Mouse (Mus musculus) lung, postnatal 14 days (tissue): ENCODE data around the gene Osbp2.
A peak's percentile ranks its signal among the peaks of the same experiment; 100 is the strongest.

ENCODE experiments used
- DNase-seq: peaks from one replicate; pipeline ENCODE4 v3.0.0; 2021

Osbp2 gene

DNA sequence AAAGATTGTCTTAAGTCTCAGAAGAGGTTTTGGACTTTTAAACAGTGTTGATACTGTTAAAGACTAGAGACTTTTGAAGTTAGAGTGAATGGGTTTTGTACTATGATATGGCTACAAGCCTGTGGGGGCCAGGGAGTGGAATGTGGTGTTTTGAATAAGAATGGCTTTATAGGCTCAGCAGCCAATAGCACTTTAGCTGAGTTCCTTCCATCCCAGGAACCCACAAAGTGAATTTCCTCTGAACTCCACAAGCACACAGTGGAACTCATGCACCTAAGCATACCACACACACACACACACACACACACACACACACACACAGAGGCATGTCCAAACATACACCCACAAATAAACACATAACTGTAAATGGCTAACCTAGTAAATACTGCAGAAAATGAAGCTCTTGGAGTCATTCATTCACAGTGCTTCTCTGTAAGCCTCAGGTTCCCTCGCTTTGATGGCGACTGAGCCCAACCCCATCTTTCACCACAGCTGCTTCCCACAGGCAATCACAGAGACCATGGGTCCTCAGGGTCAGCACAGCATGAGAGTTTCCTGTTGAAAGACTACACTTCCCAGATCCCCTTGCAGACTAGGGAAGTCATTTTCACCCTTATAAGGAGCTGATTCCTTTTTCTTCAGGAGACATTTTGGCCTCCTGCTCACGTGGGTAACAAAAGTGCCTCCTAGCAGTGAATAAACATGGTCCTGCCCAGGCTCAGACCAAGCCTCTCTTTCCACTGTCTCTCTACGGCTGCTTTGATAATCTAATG lies 45.5 kb downstream of the Osbp2 start:
- DNase-seq = no peak

GRCm38 (mm10) chr11:3815951-3816350 lies 47.8 kb downstream of the Osbp2 start:
- no peak for DNase-seq

GRCm38 (mm10) chr11:3813340-3813739 lies 50.4 kb downstream of the Osbp2 start:
- no peak for DNase-seq

DNA sequence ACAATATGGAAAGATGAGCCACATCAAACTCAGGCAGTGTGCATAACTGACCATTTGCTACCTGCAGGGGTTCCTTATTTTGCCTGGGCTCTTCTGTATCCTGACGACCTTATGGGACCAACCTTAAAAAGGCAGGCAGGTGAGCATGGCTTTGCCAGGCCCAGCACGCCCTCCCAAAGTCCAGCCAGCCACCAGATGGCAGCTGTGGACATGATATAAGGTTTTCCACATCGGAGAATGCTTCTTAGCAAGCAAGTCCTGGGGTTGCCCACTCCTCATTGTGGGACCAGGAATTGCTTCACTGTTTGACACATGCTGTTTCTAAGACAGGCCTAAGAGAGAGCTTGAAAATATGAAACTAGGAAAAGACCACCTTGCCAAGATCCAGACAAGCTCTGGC lies 55.5 kb downstream of the Osbp2 start:
- DNase-seq = peak; percentile 16

- DNase-seq = peak; percentile 18
These were observed 58.3 kb downstream of the Osbp2 start for GRCm38 (mm10) chr11:3805362-3805761.

DNA sequence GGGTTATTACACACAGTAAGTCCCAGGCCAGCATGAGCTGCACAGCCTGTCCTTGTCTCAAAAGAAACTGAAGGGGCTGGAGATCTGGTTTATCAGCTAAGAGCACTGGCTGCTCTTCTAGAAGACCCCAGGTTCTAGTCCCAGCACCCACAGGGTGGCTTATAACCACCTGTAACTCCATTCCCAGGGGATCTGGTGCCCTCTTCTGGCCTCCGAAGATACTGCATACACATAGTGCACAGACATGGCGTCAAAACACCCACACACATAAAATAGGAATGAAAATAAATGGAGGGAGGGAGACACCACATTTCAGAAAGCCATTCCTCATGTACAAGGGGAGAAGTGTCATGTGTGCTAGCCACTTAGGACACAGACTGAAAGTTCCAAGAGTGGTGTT lies 59.1 kb downstream of the Osbp2 start:
- DNase-seq = no peak

- no peak for DNase-seq
These were observed 61.6 kb downstream of the Osbp2 start for GRCm38 (mm10) chr11:3802057-3802456.

- no peak for DNase-seq
These were observed 66.0 kb downstream of the Osbp2 start for GRCm38 (mm10) chr11:3797631-3798215.

DNA sequence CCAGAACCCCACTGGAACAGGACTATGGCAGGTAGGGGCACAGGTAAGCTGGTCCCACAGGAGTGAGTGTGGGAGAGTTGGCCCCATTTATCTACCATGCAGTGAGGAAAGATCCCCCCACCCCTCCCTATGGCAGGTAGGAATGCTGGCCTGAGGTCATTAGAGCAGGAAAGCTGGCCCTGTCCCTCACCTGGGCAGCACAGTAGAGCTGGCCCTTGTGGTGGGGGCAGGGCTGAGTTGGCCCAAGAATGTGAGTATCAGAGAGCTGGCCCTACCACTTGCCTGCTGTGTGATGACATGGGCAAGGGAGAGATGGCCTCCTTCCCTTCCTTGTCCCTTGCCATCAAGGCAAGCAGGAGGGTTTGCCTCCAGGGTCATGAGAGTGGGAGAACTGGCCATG lies 73.0 kb downstream of the Osbp2 start:
- DNase-seq = no peak

GRCm38 (mm10) chr11:3789919-3790318 lies 73.8 kb downstream of the Osbp2 start:
- DNase-seq = no peak

GRCm38 (mm10) chr11:3786564-3786963 lies 77.1 kb downstream of the Osbp2 start:
- DNase-seq = peak; percentile 93

DNA sequence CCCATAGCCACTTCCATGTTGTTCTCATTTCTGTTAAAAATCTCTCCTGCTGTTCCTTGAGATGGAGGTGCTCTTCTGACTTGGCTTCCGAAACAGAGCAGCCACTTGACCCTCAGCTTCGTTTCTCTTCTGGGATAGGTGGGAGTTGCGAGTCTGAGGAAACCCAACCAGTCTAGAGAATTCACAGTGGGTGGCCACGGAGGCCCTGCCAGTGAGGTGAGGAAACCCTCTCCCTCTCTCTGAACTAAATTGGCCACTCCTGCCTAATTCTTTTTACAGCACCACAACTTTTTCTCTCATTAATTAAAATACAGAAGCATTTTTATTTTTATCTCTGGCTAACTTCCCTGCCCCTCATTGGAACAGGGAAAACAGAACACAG lies 88.4 kb downstream of the Osbp2 start:
- no peak for DNase-seq

- DNase-seq = peak; percentile 20
These were observed 89.0 kb downstream of the Osbp2 start for GRCm38 (mm10) chr11:3774463-3775262.

- no peak for DNase-seq
These were observed 89.8 kb downstream of the Osbp2 start for GRCm38 (mm10) chr11:3773782-3774462.

DNA sequence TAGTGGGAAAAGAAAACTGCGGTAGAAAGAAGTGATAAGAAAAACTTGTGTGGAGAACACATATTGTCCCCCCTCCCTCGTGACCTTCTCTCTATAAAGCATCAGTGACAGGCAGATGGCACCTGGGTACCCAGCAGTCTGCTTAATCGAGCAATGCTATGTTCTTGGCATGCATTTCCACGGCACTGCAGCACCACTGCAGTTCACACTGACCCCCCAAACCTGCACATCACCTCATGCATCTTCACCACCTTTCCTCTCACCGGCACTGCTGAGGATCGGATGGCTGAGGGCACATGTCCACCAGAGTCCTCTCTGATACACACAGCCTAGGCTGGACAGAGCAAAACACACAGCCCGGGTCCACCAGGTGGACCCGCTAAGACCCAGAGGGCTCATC lies 90.6 kb downstream of the Osbp2 start:
- DNase-seq = no peak

DNA sequence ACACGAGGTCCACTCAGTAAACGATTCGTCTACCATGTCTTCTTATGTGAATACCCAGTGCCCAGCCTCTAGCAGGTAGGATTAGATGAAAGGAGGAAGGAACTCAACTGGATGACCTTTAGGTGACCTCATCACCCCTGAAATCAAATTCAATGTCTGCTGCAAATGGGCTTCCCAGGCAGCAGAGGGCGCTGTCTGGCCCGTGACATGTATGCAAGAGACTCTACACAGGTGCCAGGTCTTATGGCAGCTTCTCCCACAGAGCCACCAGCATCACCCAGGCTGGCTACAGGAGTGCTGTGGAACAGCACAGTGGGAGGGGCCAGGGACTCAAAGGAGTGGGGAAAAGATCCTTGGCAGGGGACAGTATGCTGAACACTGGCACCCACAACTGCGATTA lies 92.4 kb downstream of the Osbp2 start:
- DNase-seq = no peak

DNA sequence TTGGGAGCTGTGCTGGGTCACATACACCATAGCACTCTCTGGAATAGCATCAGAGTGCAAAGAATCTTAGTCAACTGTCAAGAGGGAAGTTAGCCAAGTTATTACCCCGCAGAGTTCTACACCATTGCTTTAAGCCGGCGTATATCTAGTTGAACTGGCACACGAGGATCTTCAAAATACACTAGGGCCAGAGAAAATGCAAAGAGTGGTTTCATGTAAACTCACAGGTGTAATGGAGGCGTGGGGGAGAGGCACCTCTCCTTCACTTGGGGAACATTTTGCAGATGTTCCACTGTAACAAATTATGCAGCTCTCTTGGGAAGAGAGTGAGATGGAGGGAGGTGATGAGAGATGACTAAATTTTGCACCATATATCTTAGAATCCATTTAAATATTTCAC lies 95.9 kb downstream of the Osbp2 start:
- DNase-seq = no peak

DNA sequence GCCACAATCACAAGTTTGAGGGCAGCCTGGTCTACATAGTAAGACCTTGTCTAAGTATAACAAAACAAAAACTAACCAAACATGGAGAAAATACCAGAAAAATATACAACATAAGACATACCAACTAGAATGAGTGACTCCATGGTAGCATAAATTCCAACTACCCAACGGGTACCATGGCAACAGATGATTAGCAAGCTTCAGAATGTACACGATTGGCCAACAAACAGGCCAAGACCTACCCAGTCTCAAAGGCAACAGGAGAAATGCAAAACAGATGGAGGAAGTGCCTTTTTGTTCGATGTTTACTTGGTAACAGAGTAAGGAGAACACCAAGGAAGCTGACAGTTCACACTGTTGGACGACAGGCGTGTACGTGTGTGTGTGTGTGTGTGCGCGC lies 96.7 kb downstream of the Osbp2 start:
- no peak for DNase-seq

GRCm38 (mm10) chr11:3764352-3764751 lies 99.4 kb downstream of the Osbp2 start:
- DNase-seq = no peak

- DNase-seq = no peak
These were observed 101.8 kb downstream of the Osbp2 start for GRCm38 (mm10) chr11:3761775-3762501.

GRCm38 (mm10) chr11:3761339-3761738 lies 102.4 kb downstream of the Osbp2 start:
- no peak for DNase-seq

DNA sequence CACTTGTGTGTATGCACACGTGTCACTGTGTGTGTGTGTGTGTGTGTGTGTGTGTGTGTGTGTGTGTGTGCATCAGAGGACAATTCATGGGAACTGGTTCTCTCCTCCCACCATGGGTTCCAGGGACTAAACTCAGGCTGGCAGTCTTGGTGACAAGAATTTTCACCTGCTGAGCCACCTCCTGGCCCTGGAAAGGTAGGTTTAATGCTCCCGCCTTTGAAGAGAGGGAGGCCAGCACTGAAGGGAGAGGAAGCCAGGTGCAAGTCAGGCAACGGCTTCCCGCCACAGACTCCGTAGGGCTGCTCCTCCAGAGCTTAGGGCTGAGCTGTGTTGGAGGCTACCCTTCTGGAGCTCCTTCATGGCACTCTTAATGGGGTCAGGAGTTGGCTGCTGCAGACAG lies 104.3 kb downstream of the Osbp2 start:
- DNase-seq = no peak

GRCm38 (mm10) chr11:3755341-3755740 lies 108.4 kb downstream of the Osbp2 start:
- no peak for DNase-seq
